Mouse (Mus musculus) naive thymus-derived CD4-positive, alpha-beta T cell, adult 2 months (primary cell): Measurements from ENCODE around the gene Fam47e.

ENCODE experiments used
- DNase-seq: peaks from one replicate; pipeline ENCODE4 v3.0.0-alpha.2; 2011; ENCODE audit warnings: low read depth

Gene Fam47e

GRCm38 (mm10) chr5:92602691-92603690 lies 48.1 kb downstream of the Fam47e start, which contains the start of gene Stbd1:
Gene Stbd1 (plus strand): TSS chr5:92603041.
- peak; percentile 43 for DNase-seq

GRCm38 (mm10) chr5:92604452-92605247 lies 49.8 kb downstream of the Fam47e start:
- no peak for DNase-seq

DNA sequence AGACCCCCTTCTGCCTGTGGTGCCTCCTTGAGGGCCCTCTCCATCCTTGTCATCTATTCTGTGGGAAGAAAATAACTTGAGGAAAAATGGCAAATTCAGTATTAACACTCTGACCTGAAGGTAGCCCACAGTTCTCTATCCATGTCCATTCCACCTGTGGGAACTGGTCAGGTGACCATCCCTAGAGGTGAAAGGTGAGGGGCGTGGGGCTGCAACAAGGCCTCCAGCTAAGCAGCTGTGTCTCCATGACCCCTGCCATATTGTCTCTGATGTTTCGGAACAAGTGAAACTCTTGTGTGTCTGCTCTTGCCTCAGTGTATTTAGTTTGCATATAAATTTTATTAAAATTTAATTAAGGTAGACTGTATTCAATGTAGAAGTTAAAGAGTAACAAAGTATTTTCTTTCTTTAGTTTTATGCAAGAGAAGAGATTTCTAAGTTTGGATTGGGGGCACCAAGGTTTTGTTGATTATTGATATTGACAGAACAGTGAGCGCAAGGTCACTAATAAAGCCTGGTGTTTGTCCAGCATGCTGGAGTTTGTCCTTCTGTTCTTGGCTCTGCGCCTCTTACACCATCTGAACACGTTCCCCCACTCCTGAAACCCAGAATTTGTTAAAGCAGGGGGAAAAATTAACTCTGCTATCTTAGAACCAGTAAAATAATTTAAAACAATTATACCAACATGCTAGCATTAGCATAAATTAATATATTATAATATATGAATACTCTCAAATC lies 52.8 kb downstream of the Fam47e start:
- no peak for DNase-seq

GRCm38 (mm10) chr5:92612756-92613155 lies 57.9 kb downstream of the Fam47e start:
- no peak for DNase-seq

- no peak for DNase-seq
Measured at GRCm38 (mm10) chr5:92621883-92622282, 67.0 kb downstream of the Fam47e start.

- DNase-seq, result no peak
Measured at GRCm38 (mm10) chr5:92627896-92628295, 73.0 kb downstream of the Fam47e start.

DNA sequence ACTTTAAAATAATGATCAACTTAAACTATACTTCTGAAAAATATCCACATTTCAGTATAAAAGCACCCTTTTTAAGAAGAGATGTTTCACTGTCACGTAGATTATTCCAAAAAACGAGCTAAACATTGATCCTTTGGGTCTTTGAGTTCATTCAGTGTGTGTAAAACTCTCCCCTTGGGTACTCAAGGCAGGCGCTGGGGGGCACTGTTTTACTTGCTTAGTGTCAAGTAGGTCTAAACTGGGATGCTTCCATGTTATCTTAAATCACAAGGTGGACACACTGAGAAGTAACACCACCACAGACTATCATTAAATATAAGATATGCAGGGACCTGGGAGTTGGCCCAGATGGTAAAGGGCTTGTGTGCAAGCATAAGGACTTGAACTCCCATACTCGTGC lies 78.7 kb downstream of the Fam47e start:
- no peak for DNase-seq

GRCm38 (mm10) chr5:92634916-92635315 lies 80.0 kb downstream of the Fam47e start:
- DNase-seq, result no peak

DNA sequence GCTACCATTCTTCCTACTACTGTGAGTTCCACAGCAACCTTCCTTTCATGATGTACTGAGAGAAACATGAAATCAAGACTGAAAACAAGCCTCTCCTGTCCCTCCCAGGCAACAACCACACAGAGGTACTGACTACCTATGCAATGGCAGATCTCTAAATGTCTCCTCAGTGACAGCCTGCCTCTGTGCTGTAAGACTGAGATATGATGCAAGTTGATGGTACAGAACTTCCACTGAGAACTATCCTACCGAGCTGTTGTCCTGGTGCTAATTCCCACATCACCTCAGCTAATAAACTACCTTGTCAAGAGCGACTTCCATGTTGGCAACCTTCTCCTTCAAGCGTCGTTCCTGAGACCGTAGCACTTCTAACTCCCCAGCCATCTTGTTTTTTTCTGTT lies 81.0 kb downstream of the Fam47e start:
- no peak for DNase-seq

DNA sequence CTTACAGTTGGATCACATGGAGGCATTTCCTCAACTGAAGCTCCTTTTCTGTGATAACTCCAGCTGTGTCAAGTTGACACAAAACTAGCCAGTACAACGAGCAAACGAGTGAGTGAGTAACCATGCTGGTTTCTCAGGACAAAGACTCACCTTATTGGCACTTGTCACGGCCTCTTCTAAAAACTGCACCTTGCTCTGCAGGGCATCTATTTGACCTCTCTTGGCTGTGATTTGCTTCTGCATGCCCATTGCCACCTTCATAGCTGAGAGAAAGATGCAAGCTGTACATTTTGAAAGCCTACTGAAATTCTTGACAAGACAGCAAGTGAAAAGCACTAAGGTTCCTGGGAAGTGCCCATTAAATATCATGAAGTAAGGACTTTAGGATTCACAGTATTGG lies 86.0 kb downstream of the Fam47e start:
- no peak for DNase-seq
